Mouse (Mus musculus) embryonic facial prominence, embryonic 15.5 days (tissue): ENCODE results near the gene Ogfod1. TPM values are rescaled to one million over a fixed set of nuclear protein-coding genes. Genes with fewer than 3 reads are reported as not detected.

ENCODE experiments used
- ATAC-seq: fragments of 200-750 bp; cut with Nextera tagmentation; 2 replicates; pipeline ENCODE4 v1.8.0; 2017; ENCODE audit warnings: low read depth, moderate TSS enrichment; ENCODE audit not compliant: insufficient number of reproducible peaks, low FRiP score, low TSS enrichment
- H3K27ac ChIP-seq: fragments of 300-500 bp; sonication (generic); replicated peaks from 2 replicates; pipeline ENCODE4 v1.5.1; 2015; ENCODE audit warnings: mild to moderate bottlenecking, inconsistent platforms
- H3K27me3 ChIP-seq: fragments of 300-500 bp; sonication (generic); 2 replicates; pipeline ENCODE4 v1.6.1; 2015; ENCODE audit warnings: inconsistent platforms
- H3K36me3 ChIP-seq: fragments of 300-500 bp; sonication (generic); 2 replicates; pipeline ENCODE4 v1.6.1; 2015; ENCODE audit warnings: mild to moderate bottlenecking, inconsistent platforms
- H3K4me1 ChIP-seq: fragments of 300-500 bp; sonication (generic); 2 replicates; pipeline ENCODE4 v1.6.1; 2015; ENCODE audit warnings: inconsistent platforms
- H3K4me2 ChIP-seq: fragments of 300-500 bp; sonication (generic); replicated peaks from 2 replicates; pipeline ENCODE4 v1.6.1; 2015; ENCODE audit warnings: mild to moderate bottlenecking, inconsistent platforms
- H3K4me3 ChIP-seq: fragments of 300-500 bp; sonication (generic); replicated peaks from 2 replicates; pipeline ENCODE4 v1.5.1; 2015; ENCODE audit warnings: mild to moderate bottlenecking, inconsistent platforms
- H3K9ac ChIP-seq: fragments of 300-500 bp; sonication (generic); 2 replicates; pipeline ENCODE4 v1.6.1; 2015; ENCODE audit warnings: inconsistent platforms
- H3K9me3 ChIP-seq: fragments of 300-500 bp; sonication (generic); replicated peaks from 2 replicates; pipeline ENCODE4 v1.6.1; 2016; ENCODE audit warnings: inconsistent platforms
- WGBS: fragments of 180-500 bp; shearing (Covaris S2); methylation state at CpG from one replicate; pipeline ENCODE4 v1.1.7; 2015; 5-methylcytosine and 5-hydroxymethylcytosine counted together
- polyA plus RNA-seq: library from polyadenylated mRNA; unstranded; fragments of >200 nt; fragmentation: Nextera tagmentation; extraction: Ambion mirVana; gene quantifications from 2 replicates; pipeline ENCODE4 v1.2.1, GENCODE M21; 2015

Gene Ogfod1
- polyA plus RNA-seq, 1 experiment from 2014 or later = 16.1 TPM

GRCm38 (mm10) chr8:94110526-94111177 lies 73.7 kb downstream of the Ogfod1 start:
- WGBS = 56% methylated on average over 6 of the region's 6 CpGs
- H3K4me2 ChIP-seq = no peak overlapping the region
- no peak overlapping the region for H3K4me3 ChIP-seq
- no peak for ATAC-seq
- no peak overlapping the region for H3K27ac ChIP-seq
- H3K9me3 ChIP-seq = no peaks in the 10 kb centered on the region
- no peak overlapping the region for H3K9ac ChIP-seq
- no peaks in the 10 kb centered on the region for H3K36me3 ChIP-seq
- H3K27me3 ChIP-seq = no peaks in the 10 kb centered on the region
- no peaks in the 10 kb centered on the region for H3K4me1 ChIP-seq

GRCm38 (mm10) chr8:94113435-94113834 lies 76.4 kb downstream of the Ogfod1 start:
- Histone ChIP-seq H3K4me2 (no peak overlapping the region), H3K27me3 (no peaks in the 10 kb centered on the region), H3K36me3 (no peaks in the 10 kb centered on the region), H3K4me1 (peaks cover under 1% of the 10 kb centered on the region; the same call in 1 of the 2 replicates), H3K4me3 (no peak overlapping the region), H3K9ac (no peak overlapping the region), H3K9me3 (no peaks in the 10 kb centered on the region), H3K27ac (no peak overlapping the region)
- no peak for ATAC-seq
- WGBS = 53% methylated on average over 1 of the region's 1 CpGs

GRCm38 (mm10) chr8:94113972-94114371 lies 77.0 kb downstream of the Ogfod1 start:
- no peak for ATAC-seq
- Histone ChIP-seq H3K9ac (no peak overlapping the region), H3K36me3 (no peaks in the 10 kb centered on the region), H3K27ac (no peak overlapping the region), H3K27me3 (no peaks in the 10 kb centered on the region), H3K4me3 (no peak overlapping the region), H3K4me1 (peaks cover 5% of the 10 kb centered on the region; the same call in 1 of the 2 replicates), H3K9me3 (no peaks in the 10 kb centered on the region), H3K4me2 (no peak overlapping the region)
- WGBS = 88% methylated on average over 2 of the region's 2 CpGs

Other genes with a start within 250 kb of the Ogfod1 start
- 11.7 and 14.3 TPM in 2 replicates for gene Gnao1, start 227.2 kb upstream of the Ogfod1 start, polyA plus RNA-seq
- gene Amfr, start 24.4 kb upstream of the Ogfod1 start, polyA plus RNA-seq = 49.3 and 49.8 TPM in 2 replicates
- gene Nudt21, start 167 bp upstream of the Ogfod1 start, polyA plus RNA-seq = 95.0 and 103 TPM in 2 replicates
- gene Bbs2, start 61.7 kb downstream of the Ogfod1 start, polyA plus RNA-seq = 15.3 and 16.2 TPM in 2 replicates
- 6.3 and 16.6 TPM in 2 replicates for gene Mt4, start 100.0 kb downstream of the Ogfod1 start, polyA plus RNA-seq
- gene Mt3, start 115.4 kb downstream of the Ogfod1 start, polyA plus RNA-seq = 8.2 and 8.5 TPM in 2 replicates
- 83.3 and 95.7 TPM in 2 replicates for gene Mt2, start 135.5 kb downstream of the Ogfod1 start, polyA plus RNA-seq
- gene Mt1, start 141.9 kb downstream of the Ogfod1 start, polyA plus RNA-seq = 290 and 306 TPM in 2 replicates
- 63.5 and 66.1 TPM in 2 replicates for gene Nup93, start 177.4 kb downstream of the Ogfod1 start, polyA plus RNA-seq